In genomic region chr1:171328839-171329432, GRCm38 (mm10) we compare ENCODE assay signal across 8 mouse cellular contexts. TPM values are rescaled to one million over a fixed set of nuclear protein-coding genes. Genes with fewer than 3 reads are reported as not detected.
A peak's percentile ranks its signal among the peaks of the same experiment; 100 is the strongest.
DNase-seq lines count a peak whose midpoint lies in the region; ATAC-seq and TF ChIP-seq lines count a peak whose summit lies in the region.

Gene Dedd (plus strand): TSS chr1:171329145.

- TF ChIP-seq CTCF in Patski (IDR thresholded peaks at IDR 0.05), result no peak

- peak; percentile 91 for ATAC-seq in Patski
- ATAC-seq in hindbrain, embryonic 13.5 days (ENCODE audit: low FRiP score), result peak; percentile 96

- H3K9ac ChIP-seq in hindbrain, embryonic 13.5 days, result peak within 1 kb of the TSS; percentile 90

- H3K36me3 ChIP-seq in hindbrain, embryonic 13.5 days, result peaks cover 13% of the 10 kb centered on the region; the same call in 1 of the 2 replicates

- H3K4me3 ChIP-seq in hindbrain, embryonic 13.5 days, result peak within 1 kb of the TSS; percentile 91

- no peaks in the 10 kb centered on the region for H3K27me3 ChIP-seq in Patski
- no peaks in the 10 kb centered on the region for H3K27me3 ChIP-seq in hindbrain, embryonic 13.5 days

- CTCF ChIA-PET in Patski (lab: Charles Lee), result interaction anchor here (0.9 to 2.0 kb wide), 9 partner anchors 9 to 173 kb away, joined by 3 to 4 read pairs (median 4); partner anchors contain the start of genes Nit1 and Pfdn2

- peak; percentile 68 for DNase-seq in Patski (ENCODE audit: low read depth, low spot score)
- DNase-seq in cerebellum, postnatal 14 days, result peak; percentile 94
- peak; percentile 87 to 93 for DNase-seq in frontal cortex, postnatal 14 days (ENCODE audit: low spot score in 2 of 2)
- DNase-seq in layer of hippocampus, postnatal 25 days (ENCODE audit: extremely low spot score in 1 of 2, low spot score in 1 of 2), result peak; percentile 77 to 90
- DNase-seq in lung, postnatal 25 days (ENCODE audit: low spot score), result peak; percentile 95
- DNase-seq in retina, embryonic 14.5 days (ENCODE audit: low spot score), result peak; percentile 89
- peak; percentile 90 for DNase-seq in thymus, postnatal 4 days

- POLR2A ChIA-PET in Patski (lab: Charles Lee), result interaction anchor here (1.1 to 1.9 kb wide), 2 partner anchors 16 to 59 kb away, joined by 3 to 10 read pairs; partner anchors contain the start of genes B4galt3, Nit1 and Pfdn2

- H3K4me2 ChIP-seq in hindbrain, embryonic 13.5 days, result peak within 1 kb of the TSS; percentile 90

- WGBS in hindbrain, embryonic 13.5 days, result under 1% methylated on average over 47 of the region's 48 CpGs

- no peaks in the 10 kb centered on the region for H3K9me3 ChIP-seq in hindbrain, embryonic 13.5 days

- peaks cover 63% of the 10 kb centered on the region for H3K4me1 ChIP-seq in hindbrain, embryonic 13.5 days (replicated peaks)

- H3K27ac ChIP-seq in hindbrain, embryonic 13.5 days, result peak within 1 kb of the TSS; percentile 99

- in situ Hi-C loops in Patski (cut with MboI; ENCODE audit: low pct_unique_long_range_greater_than_20kb), result no loop called here

RNA-seq across cellular contexts. Expression of gene Dedd, which starts in this region (rescaled TPM):
- 55.0 TPM for polyA plus RNA-seq in Patski (2021)
- 51.6 and 52.3 TPM in 2 replicates for polyA plus RNA-seq in hindbrain, embryonic 13.5 days (2015; fragmentation: Nextera tagmentation; extraction: Ambion mirVana)
- 10 to 100 TPM; 34.6 to 35.4 TPM for total RNA-seq in layer of hippocampus, postnatal 25 days (2021)

Comparison
In these comparisons a context has a peak if more than half of its experiments do, and no peak if none do; other contexts are left out.
1. Peak in every context shown above with its lines: DNase-seq, ATAC-seq, H3K4me3 ChIP-seq and H3K27ac ChIP-seq.